Mouse (Mus musculus) layer of hippocampus, adult 8-10 months (tissue): ENCODE data around the gene Bach2. TPM values are rescaled to one million over a fixed set of nuclear protein-coding genes. Genes with fewer than 3 reads are reported as not detected.
A peak's percentile ranks its signal among the peaks of the same experiment; 100 is the strongest.

Experiments used
- DNase-seq, 2 experiments: peaks; one replicate each; pipeline ENCODE4 v3.0.0; 2022; ENCODE audit warnings: low spot score in 2 of 2
- total RNA-seq, 4 experiments: library from RNA; stranded (reverse); gene quantifications; 2 replicates each; pipeline ENCODE4 v1.2.4; 2022

Bach2 gene
- total RNA-seq, 4 experiments from 2014 or later = 15.1 to 17.9 (median 17.0) TPM

DNA sequence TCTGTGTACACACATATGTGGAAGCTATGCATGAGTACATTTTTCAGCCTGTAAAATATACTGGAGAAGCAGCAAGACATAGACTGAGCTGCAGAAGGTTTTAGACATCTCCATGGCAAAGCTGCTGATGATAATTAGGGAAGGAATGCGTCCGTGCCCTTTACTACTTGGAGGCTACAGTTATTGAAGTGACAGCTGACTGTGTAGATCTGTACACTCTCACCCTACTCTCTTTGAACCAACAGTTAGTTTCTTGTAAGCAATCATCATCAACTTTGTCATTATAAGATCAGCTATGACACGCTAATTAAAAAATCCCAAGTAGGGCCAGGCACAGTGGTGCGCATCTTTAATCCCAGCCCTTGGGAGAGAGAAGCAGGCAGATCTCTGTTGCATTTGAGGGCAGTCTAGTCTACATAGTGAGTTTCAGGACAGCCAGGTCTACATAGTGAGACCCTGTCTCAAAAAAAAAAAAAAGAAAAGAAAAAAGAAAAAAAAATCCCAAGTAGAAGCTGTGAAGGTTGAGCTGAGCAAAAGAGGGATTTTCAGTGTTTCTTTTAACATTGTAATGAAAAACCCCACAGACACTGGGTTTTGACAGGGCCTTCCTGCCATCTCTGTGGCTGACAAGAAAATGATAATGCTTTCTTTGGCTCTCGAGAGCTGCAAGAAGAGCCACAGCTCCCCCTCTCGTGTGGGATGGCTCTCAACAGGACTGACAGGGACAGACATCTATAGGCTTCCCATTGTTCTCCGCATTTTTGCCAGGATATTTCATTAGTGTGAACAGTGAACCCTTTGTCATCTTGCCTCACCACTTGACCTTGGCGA, 322.3 kb downstream of the Bach2 start:
- no peak for DNase-seq

GRCm38 (mm10) chr4:32561555-32562095, 323.0 kb downstream of the Bach2 start:
- DNase-seq = peak; percentile 60 to 68

GRCm38 (mm10) chr4:32562319-32563115, 323.9 kb downstream of the Bach2 start:
- no peak for DNase-seq

- no peak for DNase-seq
These were observed 325.8 kb downstream of the Bach2 start for GRCm38 (mm10) chr4:32564416-32564815.

DNA sequence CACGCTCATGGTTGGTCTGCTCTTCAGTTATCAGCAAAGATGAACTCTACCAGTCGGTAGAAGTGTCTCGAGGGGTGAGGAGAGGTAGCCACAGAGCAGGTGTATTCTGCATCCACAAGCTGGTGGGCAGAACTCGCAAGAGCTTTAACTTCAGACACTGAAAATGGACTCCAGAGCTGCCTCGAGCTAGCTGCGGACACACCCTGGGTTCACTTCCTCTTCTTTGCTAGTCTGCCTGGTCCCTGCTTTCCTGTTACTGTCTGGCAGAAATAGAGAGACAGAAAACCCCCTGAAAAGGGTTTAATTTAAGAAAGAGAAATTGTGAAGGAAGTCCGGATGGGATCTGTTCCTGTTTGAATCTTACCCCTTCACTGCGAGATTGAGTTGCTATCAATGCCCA, 326.3 kb downstream of the Bach2 start:
- DNase-seq = no peak

DNA sequence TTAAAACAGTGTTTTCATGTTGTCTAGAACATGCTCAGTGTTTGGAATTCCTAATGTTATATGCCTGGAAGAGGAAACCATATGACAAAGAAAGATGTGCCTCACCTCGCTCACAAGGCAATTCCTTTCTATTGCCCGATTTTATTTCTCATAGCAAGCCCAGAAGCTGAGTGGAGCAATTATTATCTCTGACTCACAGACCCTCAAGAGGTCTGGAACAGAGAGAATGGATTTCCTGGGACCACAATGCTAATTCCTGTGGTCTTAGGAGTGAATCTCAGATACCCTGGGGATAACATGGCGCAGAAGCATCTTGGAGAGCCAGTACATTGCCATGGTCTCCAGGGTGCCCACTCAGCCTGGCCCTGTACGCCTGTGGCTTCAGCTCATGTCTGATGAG, 330.4 kb downstream of the Bach2 start:
- no peak for DNase-seq

DNA sequence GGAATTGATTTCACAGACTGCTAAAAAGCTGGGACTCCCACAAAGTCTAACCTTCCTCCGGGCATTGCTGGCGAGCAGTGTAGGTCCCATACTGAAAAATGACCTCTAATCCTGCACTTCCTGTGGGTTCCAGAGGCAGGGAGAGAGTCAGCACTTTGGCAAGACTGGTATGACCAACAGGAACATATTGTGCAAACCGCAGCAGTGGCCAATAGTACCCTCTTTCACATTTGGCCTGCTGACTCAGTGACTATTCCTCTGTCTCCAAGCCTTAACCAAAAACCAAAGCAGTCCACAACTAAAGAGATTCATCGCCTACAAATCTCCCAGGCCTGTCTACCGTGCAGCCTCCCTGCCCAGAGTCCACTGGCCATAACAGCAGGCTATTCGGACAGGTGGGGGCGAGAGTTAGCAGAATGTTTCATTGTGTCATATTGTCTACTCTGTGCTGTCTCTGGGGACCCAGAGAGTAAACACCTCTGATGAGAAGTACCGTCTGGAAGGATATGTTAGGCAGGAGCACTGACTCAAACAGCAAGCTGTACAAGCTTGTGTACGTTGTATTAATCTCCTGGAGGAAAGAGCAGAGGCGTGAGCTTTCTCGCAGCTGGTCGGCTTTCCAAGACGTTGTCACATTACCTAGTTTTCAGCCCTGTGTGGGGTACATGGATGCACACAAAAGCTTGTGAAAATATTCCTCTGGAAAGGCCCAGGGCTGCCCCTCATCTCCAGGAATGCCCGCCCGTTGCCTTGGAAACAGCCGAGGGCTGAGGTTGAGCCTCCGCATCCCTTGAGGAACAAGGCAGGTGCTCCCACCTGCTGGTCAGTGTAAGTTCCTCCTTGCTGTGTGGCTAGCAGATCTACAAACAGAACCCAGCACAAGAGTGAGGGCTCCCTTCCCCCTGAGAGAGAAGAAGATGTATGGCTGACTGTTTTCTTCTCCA, 331.7 kb downstream of the Bach2 start:
- DNase-seq = peak in 1 of 2 experiments; percentile 18

DNA sequence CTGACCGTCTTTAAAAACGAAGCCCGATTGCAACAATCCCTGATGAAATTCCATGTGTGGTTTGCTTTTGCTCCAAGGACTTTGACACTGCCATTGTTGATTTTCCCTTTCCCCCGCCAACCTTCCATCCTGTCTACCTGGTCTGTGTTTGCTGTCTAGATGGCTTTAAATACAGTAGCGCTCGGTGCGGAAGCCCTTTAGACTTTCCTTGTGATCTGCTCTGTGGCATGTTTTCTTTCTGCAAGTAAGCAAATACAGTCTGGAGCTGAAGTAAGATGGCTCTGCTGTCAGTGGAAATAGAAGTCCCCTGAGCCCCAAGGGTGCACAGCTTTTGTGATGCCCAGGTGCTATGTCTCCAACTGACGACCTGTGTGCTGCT, 332.3 kb downstream of the Bach2 start:
- DNase-seq = no peak

DNA sequence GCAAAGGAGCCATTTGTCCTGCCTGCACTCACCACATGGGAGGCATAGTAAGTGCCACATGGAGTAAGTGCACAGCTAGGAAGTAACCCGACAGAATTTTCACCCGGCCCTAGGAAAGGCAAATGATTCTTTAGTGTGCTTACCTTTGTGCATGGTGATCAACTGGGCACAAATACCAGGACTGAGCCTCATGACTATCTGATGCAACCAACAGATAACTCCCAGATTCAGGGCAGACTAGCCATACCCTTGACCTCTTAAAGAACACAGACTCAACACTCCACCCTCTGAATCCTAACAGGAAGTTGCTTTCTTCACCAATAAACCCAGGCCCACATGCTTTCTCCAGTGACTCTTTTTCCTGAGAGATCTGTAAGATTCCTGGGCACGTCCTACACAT, 332.8 kb downstream of the Bach2 start:
- no peak for DNase-seq

GRCm38 (mm10) chr4:32572118-32572517, 333.5 kb downstream of the Bach2 start:
- DNase-seq = no peak

DNA sequence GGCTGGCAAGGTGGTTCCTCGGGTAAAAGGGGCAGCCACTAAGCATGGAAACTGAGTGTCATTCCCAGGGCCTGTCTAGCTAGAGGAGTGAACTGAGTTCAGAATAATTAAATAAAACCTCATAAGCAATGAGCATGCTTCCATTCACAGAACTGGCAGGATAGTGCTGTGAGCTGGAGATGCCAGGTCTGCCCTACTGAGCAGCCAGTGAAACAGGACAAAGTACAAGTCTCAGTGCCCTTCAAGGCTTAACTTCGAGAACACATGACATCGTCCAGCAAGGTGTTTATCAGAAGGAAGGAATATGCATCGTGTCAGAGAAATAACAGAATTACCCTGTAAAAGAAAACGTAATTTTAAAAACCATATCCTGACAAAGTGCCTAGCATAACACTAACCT, 335.0 kb downstream of the Bach2 start:
- DNase-seq = no peak

GRCm38 (mm10) chr4:32574604-32575003, 336.0 kb downstream of the Bach2 start:
- no peak for DNase-seq

- no peak for DNase-seq
These were observed 336.6 kb downstream of the Bach2 start for GRCm38 (mm10) chr4:32575165-32575564.

DNA sequence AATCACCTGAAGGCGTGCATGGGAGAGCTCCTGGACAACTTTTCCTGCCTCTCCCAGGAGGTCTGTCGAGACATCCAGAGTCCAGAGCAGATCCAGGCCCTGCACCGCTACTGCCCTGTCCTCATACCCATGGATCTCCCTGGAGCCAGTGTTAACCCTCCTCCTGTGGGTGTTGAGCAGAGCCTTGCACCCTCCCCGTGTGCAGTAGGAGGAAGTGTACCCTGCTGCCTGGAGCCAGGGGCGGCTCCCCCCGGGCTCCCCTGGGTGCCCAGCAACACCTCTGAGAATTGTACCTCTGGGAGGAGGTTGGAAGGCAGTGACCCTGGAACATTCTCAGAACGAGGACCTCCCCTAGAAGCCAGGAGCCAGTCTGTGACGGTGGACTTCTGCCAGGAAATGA, 341.2 kb downstream of the Bach2 start:
- no peak for DNase-seq

DNA sequence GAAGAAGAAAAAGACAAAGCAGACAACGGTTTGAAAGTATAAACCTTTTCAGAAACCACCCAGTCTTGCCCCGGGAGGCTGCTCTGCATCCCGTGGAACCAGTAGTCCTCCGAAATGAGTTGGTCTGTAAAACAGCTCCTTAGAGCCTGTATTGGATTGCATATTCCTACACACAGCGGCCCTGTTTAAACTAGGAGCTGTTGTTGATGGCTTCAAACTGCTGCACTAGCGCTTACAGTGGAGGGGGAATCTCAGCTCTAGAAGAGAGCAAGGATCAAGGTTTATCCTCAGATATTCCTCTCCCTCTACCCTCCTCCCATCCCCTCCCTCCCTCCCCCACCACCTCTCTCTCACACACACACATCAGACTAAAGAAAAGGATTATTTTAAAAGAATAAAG, 345.6 kb downstream of the Bach2 start:
- no peak for DNase-seq

GRCm38 (mm10) chr4:32586596-32586995, 348.0 kb downstream of the Bach2 start:
- DNase-seq = peak in 1 of 2 experiments; percentile 47

DNA sequence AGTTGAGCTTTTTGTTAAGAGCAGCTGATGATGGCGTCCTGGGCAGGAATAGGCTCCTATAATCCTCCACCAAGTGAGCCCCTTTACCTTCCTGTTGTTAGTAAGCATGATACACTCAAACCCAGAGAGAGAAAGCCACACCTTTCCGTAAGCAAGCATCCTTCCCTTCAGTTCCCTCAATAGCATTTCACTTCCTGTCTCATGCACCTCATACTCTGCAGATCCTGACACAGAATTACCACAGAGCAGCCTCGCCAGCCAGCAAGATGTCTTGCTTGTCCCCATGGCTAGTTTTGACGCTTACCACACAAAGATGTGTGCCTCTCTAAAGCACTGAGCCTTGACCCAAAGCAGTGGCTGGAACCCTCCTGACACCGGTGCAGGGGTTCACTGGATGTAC, 348.9 kb downstream of the Bach2 start:
- no peak for DNase-seq

DNA sequence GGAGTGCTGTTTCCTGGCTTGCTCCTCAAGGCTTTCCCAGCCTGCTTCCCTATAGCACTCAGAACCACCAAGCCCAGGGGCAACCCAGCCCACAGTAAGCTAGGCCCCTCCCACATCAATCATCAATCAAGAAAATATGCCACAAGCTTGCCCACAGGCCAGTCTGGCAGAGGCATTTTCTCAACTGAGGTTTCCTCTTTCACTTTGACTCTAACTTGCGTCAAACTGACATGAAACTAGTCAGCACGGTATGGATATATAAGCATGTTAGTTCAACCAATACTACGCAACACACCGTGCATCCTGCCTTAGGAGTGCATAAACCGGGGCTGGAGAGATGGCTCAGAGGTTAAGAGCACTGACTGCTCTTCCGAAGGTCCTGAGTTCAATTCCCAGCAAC, 349.6 kb downstream of the Bach2 start:
- no peak for DNase-seq

- no peak for DNase-seq
These were observed 362.5 kb downstream of the Bach2 start for GRCm38 (mm10) chr4:32601135-32601534.

DNA sequence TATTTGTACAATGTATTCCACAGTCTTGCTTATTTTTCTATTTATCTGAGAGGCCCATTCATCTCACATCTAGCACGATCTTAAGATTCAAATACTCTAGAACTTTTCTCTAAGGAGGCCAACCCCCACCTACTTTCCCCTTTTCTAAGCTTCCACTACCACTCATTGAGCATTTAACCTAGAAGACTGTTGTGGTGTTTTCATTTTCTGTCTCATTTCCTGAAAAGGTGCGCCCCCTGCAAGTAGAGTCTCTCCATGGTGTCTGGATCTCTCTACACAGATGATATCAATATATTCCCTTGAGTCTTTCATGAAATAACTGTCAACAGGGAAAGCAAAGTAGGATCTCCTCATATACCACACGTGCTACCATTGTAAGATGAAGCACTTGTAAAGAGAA, 364.1 kb downstream of the Bach2 start, which contains the start of gene Gja10:
Gja10 (minus strand) TSS at position 101 of the 400 bp plus-strand sequence.
- DNase-seq = no peak
